In genomic region chr5:115275998-115276397, GRCm38 (mm10) we compare ENCODE assay signal across 9 mouse cellular contexts. TPM values are rescaled to one million over a fixed set of nuclear protein-coding genes. Genes with fewer than 3 reads are reported as not detected.
DNase-seq lines count a peak whose midpoint lies in the region; ATAC-seq and TF ChIP-seq lines count a peak whose summit lies in the region.
"Had no signal": no experiment of that assay in that cellular context is flagged by ENCODE, and none has a peak within 500 bp of the region (broad histone marks: within the 10 kb centered on the region; RNA-seq: fewer than 3 reads in every experiment).

No protein-coding gene starts in this region.

- no peak overlapping the region for H3K27ac ChIP-seq in hindbrain, embryonic 11.5 days (ENCODE audit: low read depth, low read length)
- H3K27ac ChIP-seq in hindbrain, embryonic 12.5 days: no peak overlapping the region
- H3K27ac ChIP-seq in small intestine, adult 2 months (ENCODE audit: insufficient read depth, low read depth, low read length): no peak overlapping the region
- H3K27ac ChIP-seq: limb, embryonic 12.5 days had no signal

- no peak overlapping the region for H3K9ac ChIP-seq in hindbrain, embryonic 11.5 days (ENCODE audit: low read depth, low read length)
- no peak overlapping the region for H3K9ac ChIP-seq in hindbrain, embryonic 12.5 days
- H3K9ac ChIP-seq: limb, embryonic 12.5 days had no signal

- WGBS in hindbrain, embryonic 11.5 days: 27% methylated on average over 14 of the region's 14 CpGs
- 30% methylated on average over 14 of the region's 14 CpGs for WGBS in hindbrain, embryonic 12.5 days
- 66% methylated on average over 14 of the region's 14 CpGs for WGBS in small intestine, adult 2 months

- TF ChIP-seq POLR2A in small intestine, adult 2 months (IDR thresholded peaks at IDR 0.05; ENCODE audit: low read depth, low read length): no peak

- no peaks in the 10 kb centered on the region for H3K36me3 ChIP-seq in hindbrain, embryonic 11.5 days (ENCODE audit: control insufficient read depth, insufficient read depth, low read length)
- H3K36me3 ChIP-seq in hindbrain, embryonic 12.5 days: no peaks in the 10 kb centered on the region
- H3K36me3 ChIP-seq in small intestine, adult 2 months (ENCODE audit: control insufficient read depth, insufficient read depth, low read length): no peaks in the 10 kb centered on the region
- H3K36me3 ChIP-seq: limb, embryonic 12.5 days had no signal

- DNase-seq in hindbrain, embryonic 11.5 days (ENCODE audit: low spot score): peak; percentile 64
- peak; percentile 96 for DNase-seq in ES-CJ7 (ENCODE audit: low read depth, low spot score)
- DNase-seq in embryo, embryonic 9.5 days (ENCODE audit: extremely low spot score): peak; percentile 51
- DNase-seq in adipocyte (ENCODE audit: low spot score): no peak
- DNase-seq in layer of hippocampus, adult 11-12 months (ENCODE audit: low spot score): no peak
- no peak for DNase-seq in right cerebral cortex, postnatal 36 days (ENCODE audit: low spot score in 2 of 2)

- H3K9me3 ChIP-seq in hindbrain, embryonic 11.5 days (ENCODE audit: control insufficient read depth, low read length): no peaks in the 10 kb centered on the region
- H3K9me3 ChIP-seq in hindbrain, embryonic 12.5 days (replicated peaks): no peaks in the 10 kb centered on the region
- H3K9me3 ChIP-seq: limb, embryonic 12.5 days had no signal

- no peak for ATAC-seq in hindbrain, embryonic 11.5 days (ENCODE audit: low FRiP score)
- no peak for ATAC-seq in hindbrain, embryonic 12.5 days (ENCODE audit: low FRiP score)

- H3K27me3 ChIP-seq in hindbrain, embryonic 11.5 days (ENCODE audit: control insufficient read depth, insufficient read depth, low read length): no peaks in the 10 kb centered on the region
- H3K27me3 ChIP-seq in hindbrain, embryonic 12.5 days: no peaks in the 10 kb centered on the region
- no peaks in the 10 kb centered on the region for H3K27me3 ChIP-seq in small intestine, adult 2 months (ENCODE audit: control insufficient read depth, insufficient read depth, low read length)
- H3K27me3 ChIP-seq: limb, embryonic 12.5 days had no signal

- H3K4me3 ChIP-seq in hindbrain, embryonic 11.5 days (ENCODE audit: low read depth, low read length): no peak overlapping the region
- no peak overlapping the region for H3K4me3 ChIP-seq in hindbrain, embryonic 12.5 days
- no peak overlapping the region for H3K4me3 ChIP-seq in small intestine, adult 2 months (ENCODE audit: low read depth, low read length)
- H3K4me3 ChIP-seq: limb, embryonic 12.5 days had no signal

- no peak overlapping the region for H3K4me2 ChIP-seq in hindbrain, embryonic 11.5 days (replicated peaks; ENCODE audit: low read depth, low read length)
- no peak overlapping the region for H3K4me2 ChIP-seq in hindbrain, embryonic 12.5 days (replicated peaks)
- H3K4me2 ChIP-seq: limb, embryonic 12.5 days had no signal

- TF ChIP-seq CTCF in small intestine, adult 2 months (IDR thresholded peaks at IDR 0.05; ENCODE audit: extremely low read depth, insufficient read length, insufficient replicate concordance, low read depth, low read length): peak; percentile 51; the same call in 1 of the 2 replicates

- H3K4me1 ChIP-seq in hindbrain, embryonic 11.5 days (replicated peaks; ENCODE audit: control insufficient read depth, insufficient read depth, low read length): peaks cover 5% of the 10 kb centered on the region; the same call in 1 of the 2 replicates
- H3K4me1 ChIP-seq in hindbrain, embryonic 12.5 days: peaks cover 18% of the 10 kb centered on the region
- peaks cover 4% of the 10 kb centered on the region; the same call in 1 of the 2 replicates for H3K4me1 ChIP-seq in small intestine, adult 2 months (ENCODE audit: control insufficient read depth, insufficient read depth, insufficient read length, low read length)

RNA-seq across cellular contexts. Expression of gene Rnf10, which starts 3.3 kb away (rescaled TPM):
- 65.9 and 87.5 TPM in 2 replicates for polyA plus RNA-seq in hindbrain, embryonic 11.5 days (2014; fragmentation: Nextera tagmentation; extraction: Ambion mirVana)
- 197 and 202 TPM in 2 replicates for polyA plus RNA-seq in hindbrain, embryonic 12.5 days (2016; fragmentation: Nextera tagmentation; extraction: Ambion mirVana)
- 80.5 and 148 TPM in 2 replicates for polyA plus RNA-seq in small intestine, adult 2 months (2012; rRNA removed)

RNA-seq across cellular contexts. Expression of gene Coq5, which starts 3.5 kb away (rescaled TPM):
- 52.6 and 55.5 TPM in 2 replicates for polyA plus RNA-seq in hindbrain, embryonic 11.5 days (2014; fragmentation: Nextera tagmentation; extraction: Ambion mirVana)
- polyA plus RNA-seq in hindbrain, embryonic 12.5 days (2016; fragmentation: Nextera tagmentation; extraction: Ambion mirVana): 48.1 and 51.3 TPM in 2 replicates
- polyA plus RNA-seq in small intestine, adult 2 months (2012; rRNA removed): 4.8 and 6.6 TPM in 2 replicates

RNA-seq across cellular contexts. Expression of gene Dynll1, which starts 24.8 kb away (rescaled TPM):
- polyA plus RNA-seq in hindbrain, embryonic 11.5 days (2014; fragmentation: Nextera tagmentation; extraction: Ambion mirVana): 1,538 and 1,558 TPM in 2 replicates
- 1,295 and 1,383 TPM in 2 replicates for polyA plus RNA-seq in hindbrain, embryonic 12.5 days (2016; fragmentation: Nextera tagmentation; extraction: Ambion mirVana)
- polyA plus RNA-seq in small intestine, adult 2 months (2012; rRNA removed): 54.5 and 78.1 TPM in 2 replicates

RNA-seq across cellular contexts. Expression of gene Pop5, which starts 40.4 kb away (rescaled TPM):
- 104 and 106 TPM in 2 replicates for polyA plus RNA-seq in hindbrain, embryonic 11.5 days (2014; fragmentation: Nextera tagmentation; extraction: Ambion mirVana)
- polyA plus RNA-seq in hindbrain, embryonic 12.5 days (2016; fragmentation: Nextera tagmentation; extraction: Ambion mirVana): 78.6 and 90.5 TPM in 2 replicates
- polyA plus RNA-seq in small intestine, adult 2 months (2012; rRNA removed): 68.6 and 74.5 TPM in 2 replicates

RNA-seq across cellular contexts. Expression of gene Srsf9, which starts 51.0 kb away (rescaled TPM):
- polyA plus RNA-seq in hindbrain, embryonic 11.5 days (2014; fragmentation: Nextera tagmentation; extraction: Ambion mirVana): 305 and 320 TPM in 2 replicates
- polyA plus RNA-seq in hindbrain, embryonic 12.5 days (2016; fragmentation: Nextera tagmentation; extraction: Ambion mirVana): 306 and 309 TPM in 2 replicates
- polyA plus RNA-seq in small intestine, adult 2 months (2012; rRNA removed): 16.9 and 38.0 TPM in 2 replicates

Comparison
In these comparisons a context has a peak if more than half of its experiments do, and no peak if none do; other contexts are left out.
1. DNase-seq: peak in hindbrain, embryonic 11.5 days (single experiment), ES-CJ7 (single experiment) and embryo, embryonic 9.5 days (single experiment); none in adipocyte (single experiment), layer of hippocampus, adult 11-12 months (single experiment) and right cerebral cortex, postnatal 36 days (0 of 2).
2. RNA of gene Dynll1, which starts 24.8 kb away (polyA plus RNA-seq): 1,538 to 1,558 TPM in hindbrain, embryonic 11.5 days and 1,295 to 1,383 TPM in hindbrain, embryonic 12.5 days; 54.5 to 78.1 TPM in small intestine, adult 2 months; every median in the first group is over 10 times any median in the second.